Mouse (Mus musculus): ENCODE measurements around the gene Sox13.

DNA sequence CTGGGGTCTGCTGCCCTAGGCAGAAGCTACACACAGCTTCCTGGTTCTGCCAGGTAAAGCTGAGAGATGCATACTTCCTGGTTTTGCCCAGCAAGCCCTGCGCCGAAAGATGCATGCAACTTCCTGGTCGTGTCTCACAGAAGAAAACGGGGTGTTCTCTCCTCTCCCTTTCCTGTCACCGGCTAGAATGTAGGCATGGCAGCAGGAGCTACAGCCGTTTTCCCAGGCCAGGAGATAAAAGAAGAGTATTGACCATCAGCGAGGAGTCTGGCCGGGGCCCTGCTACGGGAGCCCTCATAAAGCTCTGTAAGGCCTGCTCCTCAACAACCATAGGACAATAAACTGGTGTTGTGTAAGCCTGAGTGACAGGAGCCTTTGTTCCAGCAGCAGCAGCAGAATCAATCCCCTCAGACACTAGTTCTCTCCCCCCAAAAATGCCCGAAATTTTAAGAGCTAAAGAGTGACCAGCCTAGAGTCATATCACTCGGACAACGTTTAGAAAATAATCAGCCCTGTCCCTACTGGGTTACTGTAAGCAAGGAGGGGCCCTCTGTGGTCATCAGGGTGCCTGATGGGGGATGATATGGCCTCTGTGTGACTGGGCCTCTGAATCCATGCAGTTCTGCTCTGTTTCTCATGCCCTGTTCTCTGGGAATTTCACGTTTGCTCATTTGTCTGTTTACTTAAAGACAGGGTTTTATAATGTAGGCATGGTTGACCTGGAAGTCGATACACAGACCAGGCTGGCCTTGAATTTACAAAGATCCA is 13.9 kb upstream of the Sox13 start:
- TF ChIP-seq CTCF (IDR thresholded peaks at IDR 0.05; ENCODE audit: borderline replicate concordance, insufficient read depth, low read length) (no peak), POLR2A (IDR thresholded peaks at IDR 0.05; ENCODE audit: low read depth, low read length) (no peak)

Measured in embryonic fibroblast, embryonic 13.5 days (primary cell).